Mouse (Mus musculus) midbrain, embryonic 16.5 days (tissue): ENCODE measurements around the gene Zfp69. TPM values are rescaled to one million over a fixed set of nuclear protein-coding genes. Genes with fewer than 3 reads are reported as not detected.

Experiments
- ATAC-seq: fragments of 200-750 bp; cut with Nextera tagmentation; 2 replicates; pipeline ENCODE4 v1.8.0; 2017; ENCODE audit warnings: moderate TSS enrichment
- H3K27ac ChIP-seq: fragments of 300-500 bp; sonication (generic); 2 replicates; pipeline ENCODE4 v1.5.1; 2014; ENCODE audit warnings: mild to moderate bottlenecking, low read length, mixed read lengths
- H3K27me3 ChIP-seq: fragments of 300-500 bp; sonication (generic); 2 replicates; pipeline ENCODE4 v1.6.1; 2014; ENCODE audit warnings: low read depth, low read length, mixed read lengths; ENCODE audit not compliant: control insufficient read depth, insufficient read depth
- H3K36me3 ChIP-seq: fragments of 300-500 bp; sonication (generic); 2 replicates; pipeline ENCODE4 v1.6.1; 2014; ENCODE audit warnings: mild to moderate bottlenecking, low read length, moderate library complexity, mixed read lengths; ENCODE audit not compliant: control insufficient read depth, insufficient read depth
- H3K4me1 ChIP-seq: fragments of 300-500 bp; sonication (generic); 2 replicates; pipeline ENCODE4 v1.6.1; 2014; ENCODE audit warnings: mild to moderate bottlenecking, low read length, mixed read lengths; ENCODE audit not compliant: control insufficient read depth, insufficient read depth
- H3K4me2 ChIP-seq: fragments of 300-500 bp; sonication (generic); 2 replicates; pipeline ENCODE4 v1.6.1; 2014; ENCODE audit warnings: mild to moderate bottlenecking, low read length, mixed read lengths
- H3K4me3 ChIP-seq: fragments of 300-500 bp; sonication (generic); 2 replicates; pipeline ENCODE4 v1.5.1; 2014; ENCODE audit warnings: low read depth, mild to moderate bottlenecking, low read length, moderate library complexity, mixed read lengths
- H3K9ac ChIP-seq: fragments of 300-500 bp; sonication (generic); 2 replicates; pipeline ENCODE4 v1.6.1; 2014; ENCODE audit warnings: low read depth, low read length, mixed read lengths
- H3K9me3 ChIP-seq: fragments of 300-500 bp; sonication (generic); replicated peaks from 2 replicates; pipeline ENCODE4 v1.6.1; 2014; ENCODE audit warnings: mild to moderate bottlenecking, low read length, mixed read lengths; ENCODE audit not compliant: control insufficient read depth, poor library complexity, severe bottlenecking
- WGBS: fragments of 180-500 bp; shearing (Covaris S2); extraction: QIAGEN DNeasy Blood & Tissue Kit; methylation state at CpG from one replicate; pipeline ENCODE4 v1.1.7; 2014; 5-methylcytosine and 5-hydroxymethylcytosine counted together
- microRNA-seq: library from miRNA; unstranded; fragments of <30 nt; microRNA quantifications from one replicate; pipeline ENCODE4, GENCODE M21; 2017
- polyA plus RNA-seq: library from polyadenylated mRNA; unstranded; fragments of >200 nt; fragmentation: Nextera tagmentation; extraction: Ambion mirVana; gene quantifications from 2 replicates; pipeline ENCODE4 v1.2.1, GENCODE M21; 2015

Zfp69 gene
- polyA plus RNA-seq, 1 experiment from 2014 or later = 5.8 TPM

DNA sequence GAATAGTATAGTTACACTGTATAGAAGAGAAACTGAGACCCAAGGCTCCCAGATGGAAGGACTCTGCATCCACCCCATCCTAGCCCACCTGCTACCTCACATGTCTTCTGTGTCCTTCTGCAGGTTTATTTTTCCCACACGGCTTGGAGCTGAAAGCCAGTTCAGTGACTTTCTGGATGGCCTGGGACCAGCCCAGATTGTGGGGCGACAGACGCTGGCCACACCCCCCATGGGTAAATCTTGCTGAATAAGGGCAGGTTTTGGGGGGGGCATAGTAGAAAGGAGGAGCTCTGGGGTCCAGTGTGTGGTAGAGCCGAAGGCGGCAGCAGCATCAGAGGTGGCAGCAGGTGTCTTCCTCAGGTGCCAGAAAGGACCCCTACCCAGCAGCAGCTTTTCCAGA is 64.7 kb downstream of the Zfp69 start:
- H3K4me3 ChIP-seq = no peak overlapping the region
- peaks cover 6% of the 10 kb centered on the region; the same call in 1 of the 2 replicates for H3K36me3 ChIP-seq
- 91% methylated on average over 5 of the region's 5 CpGs for WGBS
- H3K9me3 ChIP-seq = no peaks in the 10 kb centered on the region
- H3K4me2 ChIP-seq = no peak overlapping the region
- no peak overlapping the region for H3K27ac ChIP-seq
- ATAC-seq = no peak
- no peaks in the 10 kb centered on the region for H3K27me3 ChIP-seq
- H3K4me1 ChIP-seq = peaks cover 13% of the 10 kb centered on the region
- H3K9ac ChIP-seq = no peak overlapping the region

- Histone ChIP-seq H3K27ac (no peak overlapping the region), H3K4me2 (no peak overlapping the region), H3K4me3 (no peak overlapping the region), H3K9me3 (no peaks in the 10 kb centered on the region), H3K9ac (no peak overlapping the region), H3K27me3 (no peaks in the 10 kb centered on the region), H3K36me3 (peaks cover 2% of the 10 kb centered on the region; the same call in 1 of the 2 replicates), H3K4me1 (peaks cover 15% of the 10 kb centered on the region)
- ATAC-seq = no peak
- 39% methylated on average over 4 of the region's 4 CpGs for WGBS
These were observed 65.4 kb downstream of the Zfp69 start for GRCm38 (mm10) chr4:120886131-120886530.

DNA sequence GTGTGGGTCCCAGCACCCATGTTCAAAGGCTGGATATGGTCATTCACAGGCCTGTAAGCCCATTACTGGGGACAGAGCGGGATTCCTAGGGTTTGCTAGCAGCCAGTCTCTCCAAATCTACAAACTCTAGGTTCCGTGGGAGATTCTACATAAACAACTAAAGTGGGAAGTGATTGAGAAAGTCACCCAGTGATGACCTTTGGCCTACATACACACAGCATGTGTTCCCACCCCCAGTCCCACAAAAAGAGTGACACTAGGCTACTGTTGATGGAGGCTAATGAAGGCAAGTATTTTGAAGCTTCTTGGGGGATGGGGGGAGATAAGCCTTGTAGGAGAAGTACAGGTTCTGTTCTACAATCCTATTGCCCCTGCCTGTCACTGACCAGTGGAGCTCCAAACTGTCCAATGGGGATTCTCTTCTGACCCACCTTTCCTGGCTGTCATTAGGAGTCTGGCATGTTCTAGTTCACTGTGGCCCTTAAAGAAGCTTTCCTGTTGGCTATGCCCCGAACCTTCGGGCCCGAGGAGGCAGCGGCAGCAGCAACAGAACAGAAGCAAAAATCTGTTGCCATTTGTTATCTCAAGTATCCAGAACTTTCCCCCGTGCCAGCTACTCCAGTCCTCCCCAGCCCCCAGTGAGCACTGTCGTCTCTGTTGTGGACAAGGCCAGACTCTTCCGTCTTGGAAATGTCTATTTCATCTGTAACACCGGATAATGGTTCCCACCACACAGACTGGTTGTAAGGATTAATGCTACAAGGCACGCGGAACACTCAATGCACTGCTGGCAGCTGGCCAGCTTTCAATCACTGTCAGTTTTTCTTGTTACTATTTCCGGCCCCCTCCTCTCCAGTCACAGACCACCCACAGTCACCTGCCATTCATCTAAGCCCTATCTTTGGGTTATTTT is 66.0 kb downstream of the Zfp69 start:
- H3K4me2 ChIP-seq = no peak overlapping the region
- no peak for ATAC-seq
- H3K27me3 ChIP-seq = no peaks in the 10 kb centered on the region
- H3K9ac ChIP-seq = no peak overlapping the region
- H3K9me3 ChIP-seq = no peaks in the 10 kb centered on the region
- H3K4me3 ChIP-seq = no peak overlapping the region
- no peak overlapping the region for H3K27ac ChIP-seq
- 43% methylated on average over 13 of the region's 13 CpGs for WGBS
- peaks cover 15% of the 10 kb centered on the region for H3K4me1 ChIP-seq
- no peaks in the 10 kb centered on the region for H3K36me3 ChIP-seq

DNA sequence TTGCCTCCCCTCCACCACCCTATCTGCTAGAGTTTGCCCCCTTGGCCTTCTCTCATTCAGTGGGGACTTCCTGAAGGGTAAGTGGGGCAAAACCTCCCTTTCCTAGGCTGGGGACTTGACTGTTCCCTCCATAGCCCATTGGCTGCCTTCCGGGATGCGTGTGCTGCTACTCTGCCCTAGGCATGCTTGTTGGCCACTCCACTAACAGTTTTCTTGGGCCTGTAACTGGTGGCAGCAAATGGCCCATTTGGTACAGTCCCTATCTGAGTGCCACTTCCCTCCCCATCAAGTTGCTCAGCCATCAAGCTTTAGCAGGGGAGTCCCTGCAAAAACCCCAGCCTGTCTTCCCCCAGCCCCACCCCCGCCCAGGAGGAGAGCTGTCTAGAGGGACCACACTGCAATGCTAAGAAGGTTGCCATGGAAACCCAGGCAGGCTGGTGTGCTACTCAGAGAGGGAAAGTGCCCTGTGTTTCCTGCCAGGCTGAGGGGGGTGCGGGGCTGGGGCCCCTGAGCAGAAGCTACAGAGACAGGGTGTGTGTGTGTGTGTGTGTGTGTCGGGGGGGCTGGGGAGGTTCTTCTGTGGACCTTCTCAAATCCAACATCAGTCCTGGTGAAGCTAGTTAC is 69.4 kb downstream of the Zfp69 start:
- H3K9ac ChIP-seq = no peak overlapping the region
- no peaks in the 10 kb centered on the region for H3K27me3 ChIP-seq
- 22% methylated on average over 5 of the region's 5 CpGs for WGBS
- peak; percentile 92 for ATAC-seq
- H3K4me2 ChIP-seq = peak overlapping the region; percentile 11; the same call in 1 of the 2 replicates
- peaks cover 15% of the 10 kb centered on the region for H3K4me1 ChIP-seq
- no peaks in the 10 kb centered on the region for H3K9me3 ChIP-seq
- H3K36me3 ChIP-seq = no peaks in the 10 kb centered on the region
- 0 out of 2 replicates have a peak overlapping the region, but pooled peaks have one; percentile 28 for H3K27ac ChIP-seq
- H3K4me3 ChIP-seq = no peak overlapping the region

DNA sequence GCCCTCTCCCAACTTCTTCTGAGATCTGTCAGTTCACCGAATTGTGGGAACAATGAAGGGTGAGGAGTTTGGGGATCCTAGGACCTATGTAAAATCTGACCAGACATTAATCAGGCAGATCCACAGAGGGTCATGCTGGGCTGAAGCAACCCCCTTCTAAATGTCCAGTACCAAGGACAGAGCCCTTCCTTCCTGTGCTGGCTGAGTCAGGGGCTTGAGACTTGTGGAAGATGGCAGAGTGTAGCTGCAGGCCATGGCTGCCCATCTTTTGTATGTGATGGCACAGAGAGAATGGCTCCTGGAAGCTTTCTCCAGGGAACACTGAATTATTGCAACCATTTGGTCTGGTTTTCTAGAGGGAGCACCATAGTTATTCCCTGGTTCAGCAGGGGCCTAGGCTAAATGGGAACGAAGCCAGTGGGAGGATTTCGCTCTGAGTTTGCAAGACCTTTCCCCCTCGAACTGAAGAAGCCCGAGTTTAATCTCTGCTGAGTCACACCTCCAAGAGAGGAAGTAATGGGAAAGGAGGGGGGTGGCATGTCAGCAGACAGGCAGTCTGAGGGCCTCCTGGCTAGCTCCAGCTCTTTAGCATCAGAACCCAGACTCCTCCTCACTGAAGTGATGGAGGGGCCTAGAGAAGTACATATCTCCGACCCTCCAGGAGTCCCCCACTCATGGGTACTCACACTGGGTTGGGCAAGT is 70.6 kb downstream of the Zfp69 start:
- Histone ChIP-seq H3K27me3 (no peaks in the 10 kb centered on the region), H3K4me1 (peaks cover 15% of the 10 kb centered on the region), H3K9me3 (no peaks in the 10 kb centered on the region), H3K4me2 (no peak overlapping the region), H3K4me3 (no peak overlapping the region), H3K9ac (no peak overlapping the region), H3K27ac (no peak overlapping the region), H3K36me3 (no peaks in the 10 kb centered on the region)
- 48% methylated on average over 6 of the region's 6 CpGs for WGBS
- ATAC-seq = no peak

Small RNAs within 50 kb of the gene (microRNA-seq; reads per million reads assigned to microRNA genes)
- 0.86 reads per million for gene Mir7015

Other genes with a start within 250 kb of the Zfp69 start
- 5.3 and 5.8 TPM in 2 replicates for gene Kcnq4, start 203.1 kb downstream of the Zfp69 start, polyA plus RNA-seq
- gene Nfyc, start 120.1 kb downstream of the Zfp69 start, polyA plus RNA-seq = 74.4 and 75.3 TPM in 2 replicates
- gene Rims3, start 96.9 kb downstream of the Zfp69 start, polyA plus RNA-seq = 30.6 and 35.4 TPM in 2 replicates
- gene Exo5, start 26.7 kb downstream of the Zfp69 start, polyA plus RNA-seq = 32.2 and 35.7 TPM in 2 replicates
- 41.1 and 43.2 TPM in 2 replicates for gene Smap2, start 65.5 kb upstream of the Zfp69 start, polyA plus RNA-seq
- gene Col9a2, start 87.7 kb upstream of the Zfp69 start, polyA plus RNA-seq = 13.1 and 16.7 TPM in 2 replicates
- 23.2 and 25.4 TPM in 2 replicates for gene Zmpste24, start 146.5 kb upstream of the Zfp69 start, polyA plus RNA-seq
- not detected in 2 replicates for gene Tmco2, start 157.5 kb upstream of the Zfp69 start, polyA plus RNA-seq